Mouse (Mus musculus) megakaryocyte, embryonic 14.5 days (primary cell): Measurements from ENCODE around the gene Dnah14.

Source experiments
- FLI1 ChIP-seq: IDR thresholded peaks from 2 replicates; pipeline ENCODE4 v1.6.1; 2012; ENCODE audit warnings: low read length, inconsistent platforms, mixed read lengths
- GATA1 ChIP-seq: IDR thresholded peaks from 3 replicates; pipeline ENCODE4 v1.6.1; 2012; ENCODE audit warnings: mixed read lengths, low read length, inconsistent platforms, borderline replicate concordance

- TF ChIP-seq GATA1, result no peak
- TF ChIP-seq FLI1, result no peak
Measured at GRCm38 (mm10) chr1:181793541-181793940, 217.2 kb downstream of the Dnah14 start.
